Mouse (Mus musculus) cerebellum, adult 2 months (tissue): ENCODE measurements around the gene Tpsg1.

ENCODE experiments used
- CTCF ChIP-seq: fragments of 200-500 bp; IDR thresholded peaks from 2 replicates; pipeline ENCODE4 v1.5.1; 2011; ENCODE audit warnings: low read depth, mild to moderate bottlenecking, control low read depth, low read length, moderate library complexity, borderline replicate concordance; ENCODE audit not compliant: insufficient read depth
- POLR2A ChIP-seq: fragments of 200-500 bp; IDR thresholded peaks from 2 replicates; pipeline ENCODE4 v1.6.1; 2011; ENCODE audit warnings: low read length, control low read depth, borderline replicate concordance; ENCODE audit not compliant: insufficient read depth

DNA sequence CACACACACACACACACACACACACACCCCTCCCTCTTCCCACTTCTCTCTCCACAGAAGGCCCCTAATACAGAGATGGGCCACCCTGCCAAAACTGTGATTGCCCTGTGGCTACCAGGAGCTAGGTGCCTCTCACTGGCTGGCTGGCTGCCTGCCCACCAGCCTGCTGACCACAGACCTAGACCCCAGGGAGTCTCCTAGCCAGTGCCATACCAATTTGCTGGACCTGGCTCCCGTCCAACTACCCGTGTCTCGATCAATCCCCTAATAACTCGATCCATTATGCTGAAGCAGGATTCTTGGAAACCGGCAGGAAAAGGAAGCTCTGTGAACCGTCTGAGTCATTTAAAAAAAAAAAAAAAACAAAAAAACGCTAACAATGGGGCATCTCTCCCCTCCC lies 41.7 kb downstream of the Tpsg1 start:
- TF ChIP-seq POLR2A: no peak
- TF ChIP-seq CTCF: no peak
